In the genomic region with DNA sequence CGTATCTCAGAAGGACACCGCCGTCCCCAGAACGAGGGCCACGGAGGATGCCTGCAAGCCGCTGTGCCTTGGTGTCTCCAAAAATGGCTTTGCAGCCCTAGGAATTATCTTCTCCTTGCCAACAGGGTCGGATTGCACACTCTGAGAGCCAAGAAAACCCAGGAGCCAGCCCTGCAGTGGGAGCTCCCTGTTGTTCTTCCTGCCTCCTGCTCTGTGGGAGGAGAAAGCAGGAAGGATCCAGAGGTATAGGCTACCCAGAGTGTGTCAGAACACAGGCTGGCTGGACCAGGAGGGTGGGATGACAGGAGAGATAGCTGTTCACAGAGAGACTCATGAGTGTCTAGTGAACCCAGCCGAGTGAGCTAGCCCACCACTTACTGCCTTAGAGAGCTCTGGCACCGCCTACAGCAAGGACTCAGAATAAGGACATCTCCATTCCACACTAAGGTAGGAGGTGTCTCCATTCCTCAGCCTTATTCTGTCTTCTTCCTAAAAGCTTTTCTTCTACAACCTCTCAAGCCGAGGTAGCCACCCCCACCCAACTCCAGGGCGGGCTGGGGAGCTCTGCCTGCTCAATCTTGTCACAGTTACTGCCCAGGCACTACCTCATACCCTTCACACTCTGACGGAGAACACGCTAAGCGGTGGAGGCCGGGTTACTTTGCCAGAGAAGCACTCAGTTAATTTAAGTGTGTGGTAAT, we compare ENCODE assay signal across 9 mouse cellular contexts. TPM values are rescaled to one million over a fixed set of nuclear protein-coding genes. Genes with fewer than 3 reads are reported as not detected.
DNase-seq lines count a peak whose midpoint lies in the region; ATAC-seq and TF ChIP-seq lines count a peak whose summit lies in the region.
"Had no signal": no experiment of that assay in that cellular context is flagged by ENCODE, and none has a peak within 500 bp of the region (broad histone marks: within the 10 kb centered on the region; RNA-seq: fewer than 3 reads in every experiment).

No protein-coding gene starts in this region.

- H3K4me2 ChIP-seq in intestine, embryonic 14.5 days (ENCODE audit: low read length), result no peak overlapping the region
- H3K4me2 ChIP-seq in intestine, postnatal 0 days (replicated peaks; ENCODE audit: low read depth), result no peak overlapping the region
- H3K4me2 ChIP-seq in heart, embryonic 16.5 days (ENCODE audit: low read depth, low read length), result peak overlapping the region; percentile 8
- no peak overlapping the region for H3K4me2 ChIP-seq in stomach, embryonic 15.5 days

- H3K4me1 ChIP-seq in intestine, embryonic 14.5 days (replicated peaks; ENCODE audit: control insufficient read depth, insufficient read depth, low read length), result peaks cover 57% of the 10 kb centered on the region
- peaks cover 59% of the 10 kb centered on the region for H3K4me1 ChIP-seq in intestine, postnatal 0 days (replicated peaks; ENCODE audit: control insufficient read depth, insufficient read depth, low read length)
- peaks cover 87% of the 10 kb centered on the region for H3K4me1 ChIP-seq in heart, embryonic 16.5 days (ENCODE audit: control insufficient read depth, insufficient read depth, low read length)
- H3K4me1 ChIP-seq in stomach, embryonic 15.5 days, result peaks cover 68% of the 10 kb centered on the region
- peaks cover 65% of the 10 kb centered on the region for H3K4me1 ChIP-seq in thymus, adult 2 months (replicated peaks; ENCODE audit: control insufficient read depth, insufficient read depth, low read length)

- ATAC-seq in intestine, embryonic 14.5 days (replicated peaks; ENCODE audit: low FRiP score, low TSS enrichment, low read depth), result no peak
- ATAC-seq in intestine, postnatal 0 days, result no peak
- ATAC-seq in heart, embryonic 16.5 days (replicated peaks; ENCODE audit: extremely low read depth, insufficient read depth, low FRiP score), result no peak
- no peak for ATAC-seq in stomach, embryonic 15.5 days (ENCODE audit: insufficient read depth, low FRiP score, low read depth)

- no peak overlapping the region for H3K4me3 ChIP-seq in intestine, embryonic 14.5 days (ENCODE audit: low read depth, low read length)
- H3K4me3 ChIP-seq in intestine, postnatal 0 days (ENCODE audit: low read depth, low read length), result no peak overlapping the region
- H3K4me3 ChIP-seq in heart, embryonic 16.5 days (ENCODE audit: low read length), result no peak overlapping the region
- no peak overlapping the region for H3K4me3 ChIP-seq in stomach, embryonic 15.5 days (replicated peaks)
- no peak overlapping the region for H3K4me3 ChIP-seq in thymus, adult 2 months (ENCODE audit: control insufficient read depth, insufficient read depth, low read length)

- no peaks in the 10 kb centered on the region for H3K9me3 ChIP-seq in intestine, embryonic 14.5 days (ENCODE audit: control insufficient read depth, low read length)
- no peaks in the 10 kb centered on the region for H3K9me3 ChIP-seq in intestine, postnatal 0 days (ENCODE audit: control insufficient read depth)
- H3K9me3 ChIP-seq in heart, embryonic 16.5 days (replicated peaks; ENCODE audit: control insufficient read depth, low read length), result no peaks in the 10 kb centered on the region
- no peaks in the 10 kb centered on the region for H3K9me3 ChIP-seq in stomach, embryonic 15.5 days

- no peaks in the 10 kb centered on the region for H3K36me3 ChIP-seq in intestine, embryonic 14.5 days (ENCODE audit: control insufficient read depth, insufficient read depth, low read length)
- peaks cover 3% of the 10 kb centered on the region; the same call in 1 of the 2 replicates for H3K36me3 ChIP-seq in intestine, postnatal 0 days (ENCODE audit: control insufficient read depth, insufficient read depth)
- H3K36me3 ChIP-seq in heart, embryonic 16.5 days (ENCODE audit: control insufficient read depth, insufficient read depth), result no peaks in the 10 kb centered on the region
- H3K36me3 ChIP-seq in stomach, embryonic 15.5 days, result no peaks in the 10 kb centered on the region
- H3K36me3 ChIP-seq in thymus, adult 2 months (ENCODE audit: control insufficient read depth, insufficient read depth, low read length), result no peaks in the 10 kb centered on the region

- peak overlapping the region; percentile 77; the same call in 1 of the 2 replicates for H3K27ac ChIP-seq in intestine, embryonic 14.5 days (ENCODE audit: low read depth)
- H3K27ac ChIP-seq in intestine, postnatal 0 days (ENCODE audit: low read depth, low read length), result no peak overlapping the region
- peak overlapping the region; percentile 99 for H3K27ac ChIP-seq in heart, embryonic 16.5 days (ENCODE audit: low read length)
- peak overlapping the region; percentile 87; the same call in 1 of the 2 replicates for H3K27ac ChIP-seq in stomach, embryonic 15.5 days
- no peak overlapping the region for H3K27ac ChIP-seq in thymus, adult 2 months (ENCODE audit: control insufficient read depth, insufficient read depth, low read length)
- H3K27ac ChIP-seq: liver, embryonic 14.5 days had no signal

- no peak overlapping the region for H3K9ac ChIP-seq in intestine, embryonic 14.5 days (ENCODE audit: low read length)
- H3K9ac ChIP-seq in intestine, postnatal 0 days (ENCODE audit: low read depth, low read length), result no peak overlapping the region
- no peak overlapping the region for H3K9ac ChIP-seq in heart, embryonic 16.5 days (ENCODE audit: low read length)
- no peak overlapping the region for H3K9ac ChIP-seq in stomach, embryonic 15.5 days
- H3K9ac ChIP-seq: liver, embryonic 14.5 days had no signal

- 79% methylated on average over 15 of the region's 15 CpGs for WGBS in intestine, embryonic 14.5 days
- 85% methylated on average over 15 of the region's 15 CpGs for WGBS in intestine, postnatal 0 days
- WGBS in heart, embryonic 16.5 days, result 51% methylated on average over 15 of the region's 15 CpGs
- WGBS in stomach, embryonic 15.5 days, result 79% methylated on average over 15 of the region's 15 CpGs
- WGBS in thymus, adult 2 months, result 92% methylated on average over 15 of the region's 15 CpGs

- TF ChIP-seq CTCF in intestine, postnatal 0 days (IDR thresholded peaks at IDR 0.05; ENCODE audit: low read depth), result no peak
- TF ChIP-seq CTCF in thymus, adult 2 months (IDR thresholded peaks at IDR 0.05; ENCODE audit: borderline replicate concordance, control insufficient read depth, extremely low read depth, insufficient read depth, low read length, poor library complexity), result no peak

- no peak for DNase-seq in intestine, embryonic 14.5 days (ENCODE audit: low spot score)
- DNase-seq in right cerebral cortex, adult 18-20 months, result peak; percentile 73
- DNase-seq in right cerebral cortex, postnatal 4 days, result no peak
- DNase-seq in adrenal gland, postnatal 10 days, result no peak
- DNase-seq in thymus, adult 2 months, result no peak

- H3K27me3 ChIP-seq in intestine, embryonic 14.5 days (replicated peaks; ENCODE audit: control insufficient read depth, insufficient read depth, low read length), result no peaks in the 10 kb centered on the region
- H3K27me3 ChIP-seq in intestine, postnatal 0 days (replicated peaks; ENCODE audit: control insufficient read depth, insufficient read depth, low read length), result no peaks in the 10 kb centered on the region
- H3K27me3 ChIP-seq in heart, embryonic 16.5 days (ENCODE audit: control insufficient read depth, insufficient read depth, low read length), result no peaks in the 10 kb centered on the region
- no peaks in the 10 kb centered on the region for H3K27me3 ChIP-seq in stomach, embryonic 15.5 days (replicated peaks)
- no peaks in the 10 kb centered on the region for H3K27me3 ChIP-seq in thymus, adult 2 months (ENCODE audit: control insufficient read depth, insufficient read depth, low read length)

- TF ChIP-seq POLR2A in thymus, adult 2 months (IDR thresholded peaks at IDR 0.05; ENCODE audit: control insufficient read depth, extremely low read depth, insufficient read depth, low read length, poor library complexity), result no peak

RNA-seq across cellular contexts. Expression of gene Rassf3, which starts 48.0 kb away (rescaled TPM):
- 20.9 and 24.6 TPM in 2 replicates for polyA plus RNA-seq in intestine, embryonic 14.5 days (2014; fragmentation: Nextera tagmentation; extraction: Ambion mirVana)
- 16.7 and 18.1 TPM in 2 replicates for polyA plus RNA-seq in intestine, postnatal 0 days (2015; fragmentation: Nextera tagmentation; extraction: Ambion mirVana)
- 24.1 and 24.8 TPM in 2 replicates for polyA plus RNA-seq in heart, embryonic 16.5 days (2015; fragmentation: Nextera tagmentation; extraction: Ambion mirVana)
- 22.4 and 25.7 TPM in 2 replicates for polyA plus RNA-seq in stomach, embryonic 15.5 days (2015; fragmentation: Nextera tagmentation; extraction: Ambion mirVana)
- total RNA-seq in adrenal gland, postnatal 10 days (2021), result 10 to 100 TPM; 47.9 to 49.1 TPM
- 12.9 and 15.5 TPM in 2 replicates for polyA plus RNA-seq in thymus, adult 2 months (2012; rRNA removed)

Comparison
In these comparisons a context has a peak if more than half of its experiments do, and no peak if none do; other contexts are left out.
1. H3K27ac ChIP-seq: peak in intestine, embryonic 14.5 days (single experiment), heart, embryonic 16.5 days (single experiment) and stomach, embryonic 15.5 days (single experiment); none in intestine, postnatal 0 days (single experiment) and thymus, adult 2 months (single experiment).